Mouse (Mus musculus): ENCODE data around the gene Bglap. TPM values are rescaled to one million over a fixed set of nuclear protein-coding genes. Genes with fewer than 3 reads are reported as not detected.

Bglap gene
- total and polyA plus RNA-seq, 3 experiments, result not detected

DNA sequence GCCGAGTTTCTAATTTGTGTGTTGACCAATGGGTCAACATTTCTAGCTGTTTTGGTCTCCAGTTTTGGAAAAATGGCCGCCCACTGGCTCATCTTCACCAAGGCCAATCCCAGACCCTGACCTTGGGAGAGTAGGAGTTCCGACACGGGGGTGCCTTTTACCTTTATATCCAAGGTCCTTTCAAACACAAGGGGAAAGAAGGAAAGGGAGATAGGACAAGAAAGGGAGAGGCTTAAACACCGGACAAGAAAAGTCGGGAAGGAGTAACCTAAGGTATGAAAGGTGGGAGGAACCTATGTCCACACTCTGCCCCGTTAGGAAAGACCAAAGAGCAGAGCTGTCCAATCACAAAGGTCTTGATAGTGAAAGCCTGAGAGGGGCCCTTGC lies 26.4 kb upstream of the Bglap start:
- peak overlapping the region in 2 of 3 experiments; percentile 34 to 77 for H3K4me3 ChIP-seq (replicated peaks in 1 of 3; ENCODE audit: low read depth in 2 of 3, low read length in 2 of 3, poor library complexity in 1 of 3)
- peak overlapping the region; percentile 57 for H3K4me2 ChIP-seq (ENCODE audit: insufficient read depth, low read depth, poor library complexity, severe bottlenecking)
- TF ChIP-seq PAX5 (IDR thresholded peaks at IDR 0.05; ENCODE audit: low read length) (no peak), ZNF384 (IDR thresholded peaks at IDR 0.05; ENCODE audit: low read depth, low read length) (no peak), TBP (conservative IDR thresholded peaks at IDR 0.05; ENCODE audit: low read depth, low read length) (no peak), CHD2 (IDR thresholded peaks at IDR 0.05; ENCODE audit: low read length) (no peak), JUN (IDR thresholded peaks at IDR 0.05; ENCODE audit: insufficient read depth, low read depth, low read length) (no peak), IRF4 (IDR thresholded peaks at IDR 0.05; ENCODE audit: low read depth, low read length) (no peak), ZMIZ1 (IDR thresholded peaks at IDR 0.05; ENCODE audit: low read depth, low read length) (no peak), USF2 (conservative IDR thresholded peaks at IDR 0.05; ENCODE audit: low read depth, low read length) (no peak), MXI1 (IDR thresholded peaks at IDR 0.05; ENCODE audit: low read depth, low read length) (no peak), ZKSCAN1 (IDR thresholded peaks at IDR 0.05; ENCODE audit: borderline replicate concordance, low read depth, low read length) (no peak), CTCF (conservative IDR thresholded peaks at IDR 0.05 in 1 of 2, IDR thresholded peaks at IDR 0.05 in 1 of 2; ENCODE audit: low read depth in 2 of 2, low read length in 2 of 2) (no peak), GABPA (IDR thresholded peaks at IDR 0.05; ENCODE audit: insufficient replicate concordance, low read depth, low read length) (no peak), NRF1 (IDR thresholded peaks at IDR 0.05; ENCODE audit: low read depth, low read length) (no peak), ELF1 (IDR thresholded peaks at IDR 0.05; ENCODE audit: low read depth, low read length) (no peak)
- peak overlapping the region; percentile 77 for H3K9ac ChIP-seq (ENCODE audit: insufficient read depth, low read depth)
- peaks cover 17 to 63% of the 10 kb centered on the region in 2 experiments for H3K36me3 ChIP-seq (replicated peaks in 1 of 2; ENCODE audit: control insufficient read depth in 1 of 2, insufficient read depth in 1 of 2, low read length in 1 of 2)
- no peak overlapping the region for H3K27ac ChIP-seq (ENCODE audit: insufficient read depth, low read depth)
- peaks cover 8 to 42% of the 10 kb centered on the region in 2 experiments for H3K4me1 ChIP-seq (ENCODE audit: control insufficient read depth in 1 of 2, insufficient read depth in 2 of 2)
- in situ Hi-C loops (cut with MboI; ENCODE audit: low pct_ligation_motif_present, low pct_unique_long_range_greater_than_20kb, low sequenced_read_pairs) (no loop called here), dilution Hi-C loops (cut with MboI; ENCODE audit: extremely low pct_ligation_motif_present, extremely low pct_unique_long_range_greater_than_20kb, low sequenced_read_pairs) (no loop called here)
- DNase-seq (ENCODE audit: extremely low read depth), result no peak
- H3K27me3 ChIP-seq (replicated peaks), result no peaks in the 10 kb centered on the region
- H3K79me2 ChIP-seq (replicated peaks; ENCODE audit: control insufficient read depth, extremely low read depth, insufficient read depth, poor library complexity, severe bottlenecking), result peaks cover 18% of the 10 kb centered on the region; the same call in 1 of the 2 replicates
- H3K9me3 ChIP-seq (replicated peaks; ENCODE audit: low read length), result no peaks in the 10 kb centered on the region

DNA sequence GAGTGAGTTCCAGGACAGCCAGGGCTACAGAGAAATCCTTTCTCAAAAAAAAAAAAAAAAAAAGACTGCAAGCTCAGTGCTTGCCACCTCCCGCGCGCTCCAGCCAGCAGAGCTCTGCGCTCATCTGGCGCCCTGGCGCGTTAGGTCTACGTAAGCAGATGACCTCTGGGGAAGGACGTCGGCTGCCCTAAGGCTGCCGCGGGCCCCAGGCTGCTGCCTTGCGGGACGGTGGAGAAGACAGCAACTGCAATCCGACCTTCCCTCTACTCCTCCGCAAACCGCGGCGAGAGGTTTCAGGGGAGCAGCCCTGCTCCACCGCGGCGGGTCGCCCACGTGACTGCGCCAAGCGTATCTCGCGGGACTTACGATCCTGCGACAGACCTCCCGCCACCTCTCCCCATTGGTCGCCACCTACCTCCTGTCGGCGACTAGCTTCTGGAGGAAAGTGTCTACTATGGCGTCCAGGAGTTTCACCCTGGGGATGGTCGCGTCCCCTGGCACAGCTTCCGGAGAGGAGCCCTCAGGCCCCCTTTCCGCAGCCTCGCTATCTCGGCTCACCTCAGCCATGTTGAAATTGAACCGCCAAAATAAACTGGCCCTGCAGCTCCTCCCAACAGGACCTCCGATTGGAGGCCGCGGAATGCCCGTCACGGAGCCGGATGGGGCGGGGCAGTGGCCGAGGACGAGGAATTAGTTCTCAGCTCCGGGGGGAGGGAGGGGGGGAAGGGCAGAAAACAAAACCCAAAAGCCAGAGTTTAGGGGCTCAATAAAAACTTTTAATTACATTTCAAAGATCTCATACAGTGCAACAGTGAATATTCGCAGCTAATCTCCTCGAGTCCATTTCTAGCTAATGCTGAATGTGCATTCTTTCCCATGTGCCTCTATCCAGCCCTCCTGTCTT lies 25.7 kb upstream of the Bglap start, which contains the start of gene Pmf1:
Gene Pmf1 (minus strand): TSS at position 591 of the 904 bp plus-strand sequence.
- dilution Hi-C loops (cut with MboI; ENCODE audit: extremely low pct_ligation_motif_present, extremely low pct_unique_long_range_greater_than_20kb, low sequenced_read_pairs), result no loop called here
- Histone ChIP-seq H3K4me1 (ENCODE audit: control insufficient read depth in 1 of 2, insufficient read depth in 2 of 2) (peaks cover 8 to 42% of the 10 kb centered on the region in 2 experiments), H3K36me3 (replicated peaks in 1 of 2; ENCODE audit: control insufficient read depth in 1 of 2, insufficient read depth in 1 of 2, low read length in 1 of 2) (peaks cover 16 to 58% of the 10 kb centered on the region in 2 experiments), H3K27me3 (replicated peaks) (no peaks in the 10 kb centered on the region), H3K9ac (ENCODE audit: insufficient read depth, low read depth) (peak within 1 kb of the TSS; percentile 77), H3K4me2 (ENCODE audit: insufficient read depth, low read depth, poor library complexity, severe bottlenecking) (peak within 1 kb of the TSS; percentile 57), H3K9me3 (replicated peaks; ENCODE audit: low read length) (no peaks in the 10 kb centered on the region), H3K4me3 (replicated peaks in 1 of 3; ENCODE audit: low read depth in 2 of 3, low read length in 2 of 3, poor library complexity in 1 of 3) (peak within 1 kb of the TSS; percentile 60 to 92 (median 77)), H3K79me2 (replicated peaks; ENCODE audit: control insufficient read depth, extremely low read depth, insufficient read depth, poor library complexity, severe bottlenecking) (peaks cover 18% of the 10 kb centered on the region; the same call in 1 of the 2 replicates), H3K27ac (ENCODE audit: insufficient read depth, low read depth) (peak within 1 kb of the TSS; percentile 56)
- in situ Hi-C loops (cut with MboI; ENCODE audit: low pct_ligation_motif_present, low pct_unique_long_range_greater_than_20kb, low sequenced_read_pairs), result loop anchor here (5.0 kb wide), 2 partner anchors 52 to 112 kb away; partner anchors contain the start of gene Sema4a
- DNase-seq (ENCODE audit: extremely low read depth), result peak; percentile 90
- peak; percentile 90 for TF ChIP-seq BHLHE40 (IDR thresholded peaks at IDR 0.05; ENCODE audit: low read depth, low read length)
- TF ChIP-seq NRF1 (IDR thresholded peaks at IDR 0.05; ENCODE audit: low read depth, low read length), result peak; percentile 43; the same call in 1 of the 2 replicates
- TF ChIP-seq E2F4 (IDR thresholded peaks at IDR 0.05; ENCODE audit: insufficient replicate concordance, low read depth, low read length), result peak; percentile 87; the same call in 1 of the 2 replicates
- TF ChIP-seq MAZ (IDR thresholded peaks at IDR 0.05; ENCODE audit: low read depth, low read length), result peak; percentile 84; the same call in 1 of the 2 replicates
- TF ChIP-seq ZKSCAN1 (IDR thresholded peaks at IDR 0.05; ENCODE audit: borderline replicate concordance, low read depth, low read length), result no peak
- TF ChIP-seq KAT2A (IDR thresholded peaks at IDR 0.05; ENCODE audit: insufficient replicate concordance, low read length), result peak; percentile 55; the same call in 1 of the 2 replicates
- peak; percentile 84; the same call in 1 of the 2 replicates for TF ChIP-seq ZMIZ1 (IDR thresholded peaks at IDR 0.05; ENCODE audit: low read depth, low read length)
- peak; percentile 90 for TF ChIP-seq POLR2AphosphoS2 (IDR thresholded peaks at IDR 0.05; ENCODE audit: low read depth, low read length)
- TF ChIP-seq CTCF (conservative IDR thresholded peaks at IDR 0.05 in 1 of 2, IDR thresholded peaks at IDR 0.05 in 1 of 2; ENCODE audit: low read depth in 2 of 2, low read length in 2 of 2), result no peak
- peak; percentile 67 for TF ChIP-seq TBP (conservative IDR thresholded peaks at IDR 0.05; ENCODE audit: low read depth, low read length)
- TF ChIP-seq JUN (IDR thresholded peaks at IDR 0.05; ENCODE audit: insufficient read depth, low read depth, low read length), result no peak
- TF ChIP-seq UBTF (IDR thresholded peaks at IDR 0.05; ENCODE audit: low read depth, low read length), result peak; percentile 54
- TF ChIP-seq ZNF384 (IDR thresholded peaks at IDR 0.05; ENCODE audit: low read depth, low read length), result peak; percentile 83
- TF ChIP-seq RAD21 (IDR thresholded peaks at IDR 0.05; ENCODE audit: low read depth, low read length), result no peak
- TF ChIP-seq MAFK (IDR thresholded peaks at IDR 0.05; ENCODE audit: insufficient replicate concordance, low read length), result peak; percentile 60; the same call in 1 of the 2 replicates
- no peak for TF ChIP-seq ZC3H11A (IDR thresholded peaks at IDR 0.05; ENCODE audit: low read depth, low read length)
- peak; percentile 95 for TF ChIP-seq USF1 (IDR thresholded peaks at IDR 0.05; ENCODE audit: low read depth, low read length)
- peak; percentile 97 for TF ChIP-seq POLR2A (IDR thresholded peaks at IDR 0.05; ENCODE audit: low read depth, low read length)
- peak; percentile 84 for TF ChIP-seq SIN3A (IDR thresholded peaks at IDR 0.05; ENCODE audit: low read length)
- peak; percentile 88; the same call in 1 of the 2 replicates for TF ChIP-seq NELFE (IDR thresholded peaks at IDR 0.05; ENCODE audit: low read depth, low read length)
- TF ChIP-seq PAX5 (IDR thresholded peaks at IDR 0.05; ENCODE audit: low read length), result no peak
- TF ChIP-seq ELF1 (IDR thresholded peaks at IDR 0.05; ENCODE audit: low read depth, low read length), result peak; percentile 50
- no peak for TF ChIP-seq SMC3 (IDR thresholded peaks at IDR 0.05; ENCODE audit: low read depth, low read length)

Measured in CH12.LX (cell line).